ENCODE assay signal across 19 mouse cellular contexts in genomic region chr3:142863236-142863635, GRCm38 (mm10). TPM values are rescaled to one million over a fixed set of nuclear protein-coding genes. Genes with fewer than 3 reads are reported as not detected.
DNase-seq lines count a peak whose midpoint lies in the region; ATAC-seq and TF ChIP-seq lines count a peak whose summit lies in the region.
"Had no signal": no experiment of that assay in that cellular context is flagged by ENCODE, and none has a peak within 500 bp of the region (broad histone marks: within the 10 kb centered on the region; RNA-seq: fewer than 3 reads in every experiment).

No protein-coding gene starts in this region.

- WGBS in kidney, postnatal 0 days = 77% methylated on average over 2 of the region's 2 CpGs

- H3K4me3 ChIP-seq in kidney, postnatal 0 days (replicated peaks; ENCODE audit: low read depth, low read length) = no peak overlapping the region
- no peak overlapping the region for H3K4me3 ChIP-seq in G1E (ENCODE audit: low read depth, low read length)
- H3K4me3 ChIP-seq: hindbrain, embryonic 12.5 days; myocyte; neural tube, embryonic 15.5 days had no signal

- H3K9ac ChIP-seq in kidney, postnatal 0 days (ENCODE audit: low read depth, low read length) = no peak overlapping the region
- H3K9ac ChIP-seq: hindbrain, embryonic 12.5 days; neural tube, embryonic 15.5 days had no signal

- peak; percentile 74 for ATAC-seq in kidney, postnatal 0 days (replicated peaks; ENCODE audit: low FRiP score, low read depth)
- ATAC-seq in G1E (ENCODE audit: extremely low read depth, insufficient number of reproducible peaks, low FRiP score, poor library complexity, severe bottlenecking) = 0 out of 2 replicates have a peak, but pooled peaks have one; percentile 8
- ATAC-seq: forebrain, embryonic 16.5 days had no signal

- H3K27me3 ChIP-seq in kidney, postnatal 0 days (ENCODE audit: insufficient read depth, low read length) = no peaks in the 10 kb centered on the region
- no peaks in the 10 kb centered on the region for H3K27me3 ChIP-seq in G1E (ENCODE audit: insufficient read depth, low read length)
- H3K27me3 ChIP-seq in splenic B cell, adult 2 months (ENCODE audit: control insufficient read depth, insufficient read depth, low read length, poor library complexity, severe bottlenecking) = no peaks in the 10 kb centered on the region
- H3K27me3 ChIP-seq: hindbrain, embryonic 12.5 days; neural tube, embryonic 15.5 days had no signal

- no peaks in the 10 kb centered on the region for H3K9me3 ChIP-seq in kidney, postnatal 0 days (replicated peaks; ENCODE audit: low read length)
- H3K9me3 ChIP-seq in G1E (replicated peaks) = no peaks in the 10 kb centered on the region
- H3K9me3 ChIP-seq: hindbrain, embryonic 12.5 days; neural tube, embryonic 15.5 days had no signal

- DNase-seq in kidney, postnatal 0 days (ENCODE audit: low spot score) = no peak
- no peak for DNase-seq in kidney, postnatal 4 days
- no peak for DNase-seq in G1E (ENCODE audit: low spot score)
- peak; percentile 14 for DNase-seq in induced T-regulatory cell, adult 2 months (ENCODE audit: low read depth)
- DNase-seq in splenic B cell, adult 2 months (ENCODE audit: low read depth, low spot score) = peak; percentile 32
- no peak for DNase-seq in ovary, postnatal 10 days (ENCODE audit: low spot score)
- no peak for DNase-seq in Muller cell, postnatal 12 days (ENCODE audit: inconsistent ontology term)
- no peak for DNase-seq in cerebellum, adult 9-10 months
- DNase-seq: cerebellum, postnatal 25 days; kidney, postnatal 14 days; liver; midbrain, embryonic 14.5 days; retina, postnatal 1 day; right cerebral cortex, postnatal 4 days had no signal

- H3K4me2 ChIP-seq in kidney, postnatal 0 days (ENCODE audit: low read length) = no peak overlapping the region
- H3K4me2 ChIP-seq: hindbrain, embryonic 12.5 days; neural tube, embryonic 15.5 days had no signal

- no peaks in the 10 kb centered on the region for H3K36me3 ChIP-seq in kidney, postnatal 0 days (ENCODE audit: insufficient read depth, low read length)
- H3K36me3 ChIP-seq in G1E (replicated peaks) = peaks cover 4% of the 10 kb centered on the region
- no peaks in the 10 kb centered on the region for H3K36me3 ChIP-seq in splenic B cell, adult 2 months (ENCODE audit: control insufficient read depth, insufficient read depth, low read length, poor library complexity, severe bottlenecking)
- H3K36me3 ChIP-seq: hindbrain, embryonic 12.5 days; neural tube, embryonic 15.5 days had no signal

- no peak overlapping the region for H3K27ac ChIP-seq in kidney, postnatal 0 days
- H3K27ac ChIP-seq: hindbrain, embryonic 12.5 days; macrophage; neural tube, embryonic 15.5 days had no signal

- no peak for TF ChIP-seq CTCF in kidney, postnatal 0 days (IDR thresholded peaks at IDR 0.05; ENCODE audit: low read depth)
- TF ChIP-seq CTCF in G1E (IDR thresholded peaks at IDR 0.05; ENCODE audit: low read depth, low read length) = no peak

- no peaks in the 10 kb centered on the region for H3K4me1 ChIP-seq in kidney, postnatal 0 days (replicated peaks; ENCODE audit: insufficient read depth, low read length)
- H3K4me1 ChIP-seq in G1E (ENCODE audit: insufficient read depth, low read depth, low read length) = peaks cover 11% of the 10 kb centered on the region; the same call in 1 of the 2 replicates
- H3K4me1 ChIP-seq: hindbrain, embryonic 12.5 days; neural tube, embryonic 15.5 days had no signal

RNA-seq across cellular contexts. Expression of gene Pkn2, which starts 18.6 kb away (rescaled TPM):
- 55.7 and 63.7 TPM in 2 replicates for polyA plus RNA-seq in kidney, postnatal 0 days (2015; fragmentation: Nextera tagmentation; extraction: Ambion mirVana)
- total RNA-seq in G1E (2014; fragmentation: Nextera tagmentation) (80.4 and 102 TPM in 2 replicates), G1E (2017) (75.9 and 95.0 TPM in 2 replicates)
- polyA plus RNA-seq in G1E (2012) = 23.2 and 31.2 TPM in 2 replicates

Comparison
In these comparisons a context has a peak if more than half of its experiments do, and no peak if none do; other contexts are left out.
1. DNase-seq: peak in induced T-regulatory cell, adult 2 months (single experiment) and splenic B cell, adult 2 months (single experiment); none in kidney, postnatal 0 days (single experiment), kidney, postnatal 4 days (0 of 2), G1E (single experiment), ovary, postnatal 10 days (single experiment), Muller cell, postnatal 12 days (single experiment) and cerebellum, adult 9-10 months (single experiment).